Mouse (Mus musculus): Measurements from ENCODE around the gene Gtpbp3. TPM values are rescaled to one million over a fixed set of nuclear protein-coding genes. Genes with fewer than 3 reads are reported as not detected.

Gene Gtpbp3
- polyA plus RNA-seq, 1 experiment from 2014 or later: 14.6 TPM

DNA sequence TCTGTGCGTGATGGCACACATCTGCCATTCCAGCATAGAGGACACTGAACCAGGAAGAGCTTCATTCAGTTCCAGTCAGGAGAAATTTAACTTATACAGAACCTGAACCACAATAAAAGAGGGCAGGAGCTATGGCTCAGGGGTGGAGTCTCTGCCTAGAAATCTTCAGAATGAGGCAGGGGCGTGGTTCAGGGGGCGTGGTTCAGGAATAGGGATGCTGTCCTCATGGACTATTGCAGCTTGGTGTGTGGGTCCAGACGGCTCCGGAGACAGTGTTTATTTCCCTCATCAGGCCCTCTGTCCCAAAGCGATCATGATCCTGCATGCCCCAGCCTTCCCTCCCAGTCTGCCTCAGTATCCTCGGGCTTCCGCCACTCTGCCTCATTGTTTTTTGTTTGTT is 33.2 kb upstream of the Gtpbp3 start:
- ATAC-seq (replicated peaks; ENCODE audit: low FRiP score, low read depth) (no peak), DNase-seq (ENCODE audit: low spot score) (no peak)
- 76% methylated on average over 8 of the region's 8 CpGs for WGBS
- Histone ChIP-seq H3K4me1 (replicated peaks; ENCODE audit: insufficient read depth, low read length) (no peaks in the 10 kb centered on the region), H3K9ac (ENCODE audit: low read depth, low read length) (no peak overlapping the region), H3K36me3 (ENCODE audit: insufficient read depth, low read length) (no peaks in the 10 kb centered on the region), H3K4me2 (ENCODE audit: low read length) (no peak overlapping the region), H3K27ac (no peak overlapping the region), H3K4me3 (replicated peaks; ENCODE audit: low read depth, low read length) (no peak overlapping the region), H3K27me3 (ENCODE audit: insufficient read depth, low read length) (no peaks in the 10 kb centered on the region), H3K9me3 (replicated peaks; ENCODE audit: low read length) (no peaks in the 10 kb centered on the region)
- TF ChIP-seq CTCF (IDR thresholded peaks at IDR 0.05; ENCODE audit: low read depth): no peak

DNA sequence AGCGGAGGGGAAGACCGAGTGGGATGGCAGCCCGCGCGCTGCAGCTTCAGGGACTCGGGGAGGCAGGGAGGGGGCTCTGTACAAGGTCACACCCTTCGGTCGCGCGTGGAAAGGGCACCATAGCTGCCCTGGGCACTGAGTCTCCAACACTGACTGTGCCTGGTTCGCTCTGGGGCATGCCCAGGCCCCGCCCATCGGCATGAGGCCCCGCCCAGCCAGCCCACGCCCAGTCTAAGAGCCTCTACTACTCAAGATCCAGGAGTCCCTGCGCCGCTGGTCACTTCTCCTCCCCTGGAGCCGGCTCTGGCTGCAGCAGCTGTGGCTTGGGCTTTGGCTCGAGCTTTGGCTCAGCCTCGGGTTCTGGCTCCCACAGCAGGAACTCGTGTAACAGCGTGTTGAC is 31.0 kb upstream of the Gtpbp3 start:
- Histone ChIP-seq H3K9ac (ENCODE audit: low read depth, low read length) (no peak overlapping the region), H3K27me3 (ENCODE audit: insufficient read depth, low read length) (no peaks in the 10 kb centered on the region), H3K4me1 (replicated peaks; ENCODE audit: insufficient read depth, low read length) (no peaks in the 10 kb centered on the region), H3K4me3 (replicated peaks; ENCODE audit: low read depth, low read length) (no peak overlapping the region), H3K9me3 (replicated peaks; ENCODE audit: low read length) (no peaks in the 10 kb centered on the region), H3K27ac (no peak overlapping the region), H3K4me2 (ENCODE audit: low read length) (no peak overlapping the region), H3K36me3 (ENCODE audit: insufficient read depth, low read length) (peaks cover 10% of the 10 kb centered on the region; the same call in 1 of the 2 replicates)
- DNase-seq (ENCODE audit: low spot score): no peak
- 0 out of 2 replicates have a peak, but pooled peaks have one; percentile 27 for ATAC-seq (replicated peaks; ENCODE audit: low FRiP score, low read depth)
- 52% methylated on average over 22 of the region's 22 CpGs for WGBS
- TF ChIP-seq CTCF (IDR thresholded peaks at IDR 0.05; ENCODE audit: low read depth): no peak

DNA sequence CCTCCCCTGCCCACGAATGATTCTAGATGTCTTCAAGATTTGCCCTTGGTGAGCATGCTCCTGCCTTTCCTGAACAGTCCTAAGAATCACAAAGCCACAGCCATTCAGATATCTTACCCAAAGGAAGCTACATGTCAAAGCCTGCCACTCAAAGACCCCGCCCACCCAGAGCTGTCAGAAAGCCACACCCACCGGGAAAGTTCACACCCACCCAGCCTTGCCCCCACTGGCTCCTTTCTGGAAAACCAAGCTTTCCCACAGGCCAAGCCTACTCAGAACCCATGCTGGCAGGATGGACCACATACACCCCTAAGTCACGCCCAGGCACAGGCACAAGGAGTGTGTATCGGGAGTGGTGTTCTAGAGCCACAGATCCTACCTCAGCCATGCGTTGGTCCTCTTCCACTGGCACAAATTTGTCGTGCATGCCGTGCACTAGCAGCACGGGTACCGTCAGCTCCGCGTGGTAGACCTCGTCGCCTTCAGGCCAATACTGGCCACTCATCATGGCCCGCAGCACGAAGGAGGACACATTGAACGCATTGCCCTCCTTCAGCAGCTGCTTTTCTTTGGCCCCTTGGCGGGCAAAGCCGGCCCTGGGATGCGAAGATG is 30.1 kb upstream of the Gtpbp3 start:
- ATAC-seq (replicated peaks; ENCODE audit: low FRiP score, low read depth): no peak
- DNase-seq (ENCODE audit: low spot score): no peak
- Histone ChIP-seq H3K4me3 (replicated peaks; ENCODE audit: low read depth, low read length) (no peak overlapping the region), H3K27me3 (ENCODE audit: insufficient read depth, low read length) (no peaks in the 10 kb centered on the region), H3K4me2 (ENCODE audit: low read length) (no peak overlapping the region), H3K9ac (ENCODE audit: low read depth, low read length) (no peak overlapping the region), H3K36me3 (ENCODE audit: insufficient read depth, low read length) (peaks cover 10% of the 10 kb centered on the region; the same call in 1 of the 2 replicates), H3K9me3 (replicated peaks; ENCODE audit: low read length) (no peaks in the 10 kb centered on the region), H3K27ac (no peak overlapping the region), H3K4me1 (replicated peaks; ENCODE audit: insufficient read depth, low read length) (0 out of 2 replicates have a peak, but pooled peaks cover 3% of the 10 kb centered on the region)
- WGBS: 84% methylated on average over 20 of the region's 20 CpGs
- no peak for TF ChIP-seq CTCF (IDR thresholded peaks at IDR 0.05; ENCODE audit: low read depth)

DNA sequence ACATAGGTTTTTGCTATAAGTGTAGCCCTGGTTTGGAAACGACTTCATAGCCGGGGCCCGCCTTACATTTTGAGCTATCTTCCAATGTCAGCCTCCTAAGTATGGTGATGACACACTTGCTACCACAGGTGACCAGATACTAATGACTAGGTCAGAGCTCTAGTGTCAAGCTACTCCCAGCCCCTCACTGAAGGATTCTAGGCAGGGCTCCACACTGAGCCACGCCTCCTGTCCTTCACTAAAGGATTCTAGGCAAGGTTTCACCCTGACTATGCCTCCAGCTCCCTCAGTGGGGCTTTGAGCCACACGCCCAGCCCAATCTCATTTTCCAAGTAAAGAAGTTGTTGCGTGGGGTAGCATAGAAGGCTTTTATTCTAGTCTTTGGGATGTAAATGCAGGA is 27.2 kb upstream of the Gtpbp3 start:
- WGBS: 96% methylated on average over 6 of the region's 6 CpGs
- H3K36me3 ChIP-seq (ENCODE audit: insufficient read depth, low read length): peaks cover 10% of the 10 kb centered on the region; the same call in 1 of the 2 replicates
- DNase-seq (ENCODE audit: low spot score) (no peak), ATAC-seq (replicated peaks; ENCODE audit: low FRiP score, low read depth) (no peak)
- TF ChIP-seq CTCF (IDR thresholded peaks at IDR 0.05; ENCODE audit: low read depth): no peak
- H3K27me3 ChIP-seq (ENCODE audit: insufficient read depth, low read length): no peaks in the 10 kb centered on the region
- no peak overlapping the region for H3K4me2 ChIP-seq (ENCODE audit: low read length)
- no peaks in the 10 kb centered on the region for H3K9me3 ChIP-seq (replicated peaks; ENCODE audit: low read length)
- H3K9ac ChIP-seq (ENCODE audit: low read depth, low read length): no peak overlapping the region
- H3K4me3 ChIP-seq (replicated peaks; ENCODE audit: low read depth, low read length): no peak overlapping the region
- H3K27ac ChIP-seq: no peak overlapping the region
- H3K4me1 ChIP-seq (replicated peaks; ENCODE audit: insufficient read depth, low read length): 0 out of 2 replicates have a peak, but pooled peaks cover 18% of the 10 kb centered on the region

DNA sequence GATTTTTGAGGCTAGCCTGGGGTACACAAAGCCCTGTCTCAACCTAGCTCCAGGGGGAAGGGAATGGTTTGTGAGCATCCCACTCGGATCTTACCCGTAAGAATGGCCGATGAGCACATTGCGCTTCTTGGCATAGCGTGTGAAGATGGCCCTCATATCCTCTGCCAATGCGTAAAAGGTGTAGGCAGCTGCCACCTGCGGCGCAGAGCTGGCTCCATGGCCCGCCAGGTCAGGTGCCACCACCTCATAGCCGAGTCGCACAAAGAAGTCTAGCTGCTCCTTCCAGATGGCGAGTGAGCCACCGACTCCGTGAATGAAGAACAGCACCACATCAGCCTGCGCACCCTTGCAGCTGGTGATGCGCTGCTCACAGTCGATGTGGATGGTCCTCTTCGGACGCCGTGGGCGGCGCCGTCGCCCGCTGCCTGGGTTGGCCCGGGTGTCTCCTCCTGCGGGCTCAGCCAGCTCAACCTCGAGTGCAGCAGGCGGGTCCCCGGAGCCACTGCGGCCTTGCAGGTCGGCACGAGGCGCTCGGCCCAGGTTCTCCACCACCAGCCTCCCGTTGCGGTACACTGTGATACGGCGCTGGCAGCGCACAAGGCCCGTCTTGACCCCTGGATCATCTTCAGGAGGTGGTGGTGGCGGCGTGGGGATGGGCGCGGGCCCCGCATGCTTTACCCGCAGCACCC is 26.6 kb upstream of the Gtpbp3 start:
- WGBS: 88% methylated on average over 47 of the region's 47 CpGs
- no peaks in the 10 kb centered on the region for H3K9me3 ChIP-seq (replicated peaks; ENCODE audit: low read length)
- 0 out of 2 replicates have a peak, but pooled peaks cover 20% of the 10 kb centered on the region for H3K4me1 ChIP-seq (replicated peaks; ENCODE audit: insufficient read depth, low read length)
- no peak overlapping the region for H3K4me2 ChIP-seq (ENCODE audit: low read length)
- no peak for DNase-seq (ENCODE audit: low spot score)
- ATAC-seq (replicated peaks; ENCODE audit: low FRiP score, low read depth): no peak
- TF ChIP-seq CTCF (IDR thresholded peaks at IDR 0.05; ENCODE audit: low read depth): no peak
- H3K27me3 ChIP-seq (ENCODE audit: insufficient read depth, low read length): no peaks in the 10 kb centered on the region
- H3K4me3 ChIP-seq (replicated peaks; ENCODE audit: low read depth, low read length): no peak overlapping the region
- H3K27ac ChIP-seq: no peak overlapping the region
- H3K36me3 ChIP-seq (ENCODE audit: insufficient read depth, low read length): peaks cover 10% of the 10 kb centered on the region; the same call in 1 of the 2 replicates
- no peak overlapping the region for H3K9ac ChIP-seq (ENCODE audit: low read depth, low read length)

DNA sequence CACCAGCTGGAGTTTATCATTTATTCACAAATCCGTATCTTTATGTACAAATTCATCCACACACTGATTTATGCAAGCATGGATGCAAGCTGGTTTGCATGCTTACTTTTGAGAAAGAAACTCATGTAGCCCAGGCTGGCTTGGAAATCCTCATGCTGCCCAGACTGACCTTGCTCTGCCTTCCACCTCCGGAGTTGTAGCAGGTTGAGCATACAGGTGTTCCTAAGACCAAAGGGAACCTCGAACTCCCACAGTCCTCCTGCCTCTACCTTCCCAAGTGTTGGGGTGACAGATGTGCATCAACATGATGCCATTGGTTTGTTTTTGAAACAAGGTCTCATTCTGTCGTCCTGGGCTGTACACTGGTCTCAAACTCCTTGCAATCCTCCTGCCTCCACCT is 25.7 kb upstream of the Gtpbp3 start:
- no peak overlapping the region for H3K27ac ChIP-seq
- peaks cover 10% of the 10 kb centered on the region; the same call in 1 of the 2 replicates for H3K36me3 ChIP-seq (ENCODE audit: insufficient read depth, low read length)
- no peak for DNase-seq (ENCODE audit: low spot score)
- no peak overlapping the region for H3K4me3 ChIP-seq (replicated peaks; ENCODE audit: low read depth, low read length)
- no peak for ATAC-seq (replicated peaks; ENCODE audit: low FRiP score, low read depth)
- H3K4me1 ChIP-seq (replicated peaks; ENCODE audit: insufficient read depth, low read length): 0 out of 2 replicates have a peak, but pooled peaks cover 20% of the 10 kb centered on the region
- WGBS: 73% methylated on average over 4 of the region's 4 CpGs
- H3K9me3 ChIP-seq (replicated peaks; ENCODE audit: low read length): no peaks in the 10 kb centered on the region
- H3K4me2 ChIP-seq (ENCODE audit: low read length): peak overlapping the region; percentile 98
- no peak for TF ChIP-seq CTCF (IDR thresholded peaks at IDR 0.05; ENCODE audit: low read depth)
- no peak overlapping the region for H3K9ac ChIP-seq (ENCODE audit: low read depth, low read length)
- no peaks in the 10 kb centered on the region for H3K27me3 ChIP-seq (ENCODE audit: insufficient read depth, low read length)
